In genomic region chr3:54156316-54157000, GRCm38 (mm10) we compare ENCODE assay signal across 8 mouse cellular contexts. TPM values are rescaled to one million over a fixed set of nuclear protein-coding genes. Genes with fewer than 3 reads are reported as not detected.
DNase-seq lines count a peak whose midpoint lies in the region; ATAC-seq lines count a peak whose summit lies in the region.

No protein-coding gene starts in this region.

- peak overlapping the region; percentile 33 for H3K4me3 ChIP-seq in liver, embryonic 11.5 days (ENCODE audit: low read depth, low read length)
- peak overlapping the region; percentile 52 for H3K4me3 ChIP-seq in embryonic facial prominence, embryonic 14.5 days (ENCODE audit: low read depth, low read length)
- peak overlapping the region; percentile 41 for H3K4me3 ChIP-seq in intestine, embryonic 15.5 days (replicated peaks)
- H3K4me3 ChIP-seq in midbrain, embryonic 15.5 days, result peak overlapping the region; percentile 56

- peak overlapping the region; percentile 68 for H3K4me2 ChIP-seq in liver, embryonic 11.5 days
- peak overlapping the region; percentile 94 for H3K4me2 ChIP-seq in embryonic facial prominence, embryonic 14.5 days (ENCODE audit: low read depth, low read length)
- peak overlapping the region; percentile 83 for H3K4me2 ChIP-seq in intestine, embryonic 15.5 days (replicated peaks)
- H3K4me2 ChIP-seq in midbrain, embryonic 15.5 days, result peak overlapping the region; percentile 99

- WGBS in liver, embryonic 11.5 days, result 1% methylated on average over 28 of the region's 28 CpGs
- WGBS in embryonic facial prominence, embryonic 14.5 days, result under 1% methylated on average over 28 of the region's 28 CpGs
- WGBS in intestine, embryonic 15.5 days, result under 1% methylated on average over 28 of the region's 28 CpGs
- WGBS in midbrain, embryonic 15.5 days, result under 1% methylated on average over 28 of the region's 28 CpGs

- H3K27ac ChIP-seq in liver, embryonic 11.5 days (ENCODE audit: low read depth, low read length), result no peak overlapping the region
- no peak overlapping the region for H3K27ac ChIP-seq in embryonic facial prominence, embryonic 14.5 days (replicated peaks; ENCODE audit: low read depth, low read length)
- no peak overlapping the region for H3K27ac ChIP-seq in intestine, embryonic 15.5 days
- H3K27ac ChIP-seq in midbrain, embryonic 15.5 days, result no peak overlapping the region

- 0 out of 2 replicates have a peak, but pooled peaks cover 2% of the 10 kb centered on the region for H3K4me1 ChIP-seq in liver, embryonic 11.5 days (replicated peaks; ENCODE audit: control insufficient read depth, insufficient read depth, low read length)
- H3K4me1 ChIP-seq in embryonic facial prominence, embryonic 14.5 days (ENCODE audit: control insufficient read depth, insufficient read depth, low read length), result peaks cover 14% of the 10 kb centered on the region
- H3K4me1 ChIP-seq in intestine, embryonic 15.5 days (replicated peaks), result peaks cover 12% of the 10 kb centered on the region
- H3K4me1 ChIP-seq in midbrain, embryonic 15.5 days, result peaks cover 26% of the 10 kb centered on the region

- no peak for ATAC-seq in liver, embryonic 11.5 days (replicated peaks; ENCODE audit: low FRiP score)
- peak; percentile 53; the same call in 1 of the 2 replicates for ATAC-seq in embryonic facial prominence, embryonic 14.5 days (ENCODE audit: low read depth)
- no peak for ATAC-seq in intestine, embryonic 15.5 days
- ATAC-seq in midbrain, embryonic 15.5 days (replicated peaks), result peak; percentile 18; the same call in 1 of the 2 replicates

- no peak for DNase-seq in liver, embryonic 11.5 days (ENCODE audit: low spot score)
- DNase-seq in liver, result no peak
- DNase-seq in embryonic facial prominence, embryonic 14.5 days (ENCODE audit: low spot score), result peak; percentile 47
- no peak for DNase-seq in spleen, adult 12 weeks (ENCODE audit: low spot score)
- no peak for DNase-seq in yolk sac, embryonic 10.5 days (ENCODE audit: low spot score)
- no peak for DNase-seq in gastrocnemius, postnatal 25 days

- H3K9ac ChIP-seq in liver, embryonic 11.5 days (ENCODE audit: low read depth, low read length), result no peak overlapping the region
- H3K9ac ChIP-seq in embryonic facial prominence, embryonic 14.5 days (ENCODE audit: low read depth, low read length), result peak overlapping the region; percentile 47
- peak overlapping the region; percentile 28 for H3K9ac ChIP-seq in intestine, embryonic 15.5 days
- peak overlapping the region; percentile 43 for H3K9ac ChIP-seq in midbrain, embryonic 15.5 days

- no peaks in the 10 kb centered on the region for H3K36me3 ChIP-seq in liver, embryonic 11.5 days (ENCODE audit: control insufficient read depth, insufficient read depth, low read length)
- H3K36me3 ChIP-seq in embryonic facial prominence, embryonic 14.5 days (ENCODE audit: control insufficient read depth, insufficient read depth, low read length), result no peaks in the 10 kb centered on the region
- H3K36me3 ChIP-seq in intestine, embryonic 15.5 days, result no peaks in the 10 kb centered on the region
- no peaks in the 10 kb centered on the region for H3K36me3 ChIP-seq in midbrain, embryonic 15.5 days (replicated peaks)

- H3K9me3 ChIP-seq in liver, embryonic 11.5 days (ENCODE audit: control insufficient read depth, low read length), result no peaks in the 10 kb centered on the region
- no peaks in the 10 kb centered on the region for H3K9me3 ChIP-seq in embryonic facial prominence, embryonic 14.5 days (ENCODE audit: control insufficient read depth, low read length)
- no peaks in the 10 kb centered on the region for H3K9me3 ChIP-seq in intestine, embryonic 15.5 days
- H3K9me3 ChIP-seq in midbrain, embryonic 15.5 days, result no peaks in the 10 kb centered on the region

- H3K27me3 ChIP-seq in liver, embryonic 11.5 days (replicated peaks; ENCODE audit: control insufficient read depth, insufficient read depth, low read length), result peaks cover 24% of the 10 kb centered on the region
- peaks cover 29% of the 10 kb centered on the region for H3K27me3 ChIP-seq in embryonic facial prominence, embryonic 14.5 days (replicated peaks; ENCODE audit: control insufficient read depth, insufficient read depth, low read length)
- peaks cover 15% of the 10 kb centered on the region for H3K27me3 ChIP-seq in intestine, embryonic 15.5 days (replicated peaks)
- H3K27me3 ChIP-seq in midbrain, embryonic 15.5 days (replicated peaks), result peaks cover 8% of the 10 kb centered on the region; the same call in 1 of the 2 replicates

RNA-seq across cellular contexts. Expression of gene Trpc4, which starts 0.6 kb away (rescaled TPM):
- polyA plus RNA-seq in liver, embryonic 11.5 days (2014; fragmentation: Nextera tagmentation; extraction: Ambion mirVana), result 0.21 and 0.22 TPM in 2 replicates
- 1.4 and 2.0 TPM in 2 replicates for polyA plus RNA-seq in embryonic facial prominence, embryonic 14.5 days (2014; fragmentation: Nextera tagmentation; extraction: Ambion mirVana)
- polyA plus RNA-seq in intestine, embryonic 15.5 days (2015; fragmentation: Nextera tagmentation; extraction: Ambion mirVana), result 2.7 and 3.3 TPM in 2 replicates
- polyA plus RNA-seq in midbrain, embryonic 15.5 days (2015; fragmentation: Nextera tagmentation; extraction: Ambion mirVana), result 5.6 and 6.0 TPM in 2 replicates
- total RNA-seq in gastrocnemius, postnatal 25 days (2021), result under 1 TPM in 1 of 2 experiments, not detected in 1; 0.08 TPM

Comparison
In these comparisons a context has a peak if more than half of its experiments do, and no peak if none do; other contexts are left out.
1. ATAC-seq: peak in embryonic facial prominence, embryonic 14.5 days (single experiment) and midbrain, embryonic 15.5 days (single experiment); none in liver, embryonic 11.5 days (single experiment) and intestine, embryonic 15.5 days (single experiment).
2. Peak in every context shown above with its lines, with median percentiles within 50 percentile points of each other: H3K4me2 ChIP-seq and H3K4me3 ChIP-seq.